Mouse (Mus musculus) forebrain, postnatal 0 days (tissue): ENCODE data around the gene Snapc5. TPM values are rescaled to one million over a fixed set of nuclear protein-coding genes. Genes with fewer than 3 reads are reported as not detected.
"Not testable (repeated sequence)": the region's sequence is repeated elsewhere in the genome, so short reads cannot be mapped to it uniquely, and the experiment has no call there.

Experiments used
- ATAC-seq: fragments of 200-750 bp; cut with Nextera tagmentation; 2 replicates; pipeline ENCODE4 v1.8.0; 2017; ENCODE audit warnings: mild to moderate bottlenecking, moderate library complexity
- DNase-seq: peaks from one replicate; pipeline ENCODE4 v3.0.0-alpha.2; 2015
- H3K27ac ChIP-seq: fragments of 300-500 bp; sonication (generic); 2 replicates; pipeline ENCODE4 v1.5.1; 2014; ENCODE audit warnings: low read depth, mild to moderate bottlenecking, antibody characterized with exemption, low read length, moderate library complexity, mixed read lengths
- H3K27me3 ChIP-seq: fragments of 300-500 bp; sonication (generic); 2 replicates; pipeline ENCODE4 v1.6.1; 2014; ENCODE audit warnings: mild to moderate bottlenecking, low read length, mixed read lengths; ENCODE audit not compliant: insufficient read depth
- H3K36me3 ChIP-seq: fragments of 300-500 bp; sonication (generic); 2 replicates; pipeline ENCODE4 v1.6.1; 2014; ENCODE audit warnings: mild to moderate bottlenecking, moderate library complexity; ENCODE audit not compliant: insufficient read depth
- H3K4me1 ChIP-seq: fragments of 300-500 bp; sonication (generic); 2 replicates; pipeline ENCODE4 v1.6.1; 2014; ENCODE audit warnings: antibody characterized with exemption; ENCODE audit not compliant: insufficient read depth
- H3K4me2 ChIP-seq: fragments of 300-500 bp; sonication (generic); 2 replicates; pipeline ENCODE4 v1.6.1; 2014; ENCODE audit warnings: low read depth, mild to moderate bottlenecking, moderate library complexity
- H3K4me3 ChIP-seq: fragments of 300-500 bp; sonication (generic); 2 replicates; pipeline ENCODE4 v1.5.1; 2014; ENCODE audit warnings: low read depth, low read length, mixed read lengths
- H3K9ac ChIP-seq: fragments of 300-500 bp; sonication (generic); 2 replicates; pipeline ENCODE4 v1.6.1; 2014; ENCODE audit warnings: mild to moderate bottlenecking
- H3K9me3 ChIP-seq: fragments of 300-500 bp; sonication (generic); 2 replicates; pipeline ENCODE4 v1.6.1; 2016; ENCODE audit warnings: low read length
- CTCF ChIP-seq: sonication (generic); IDR thresholded peaks from 2 replicates; pipeline ENCODE4 v1.5.1; 2016; ENCODE audit warnings: antibody characterized with exemption, control low read depth, low read depth
- WGBS: fragments of 180-500 bp; shearing (Covaris S2); extraction: QIAGEN DNeasy Blood & Tissue Kit; methylation state at CpG from one replicate; pipeline ENCODE4 v1.1.7; 2014; 5-methylcytosine and 5-hydroxymethylcytosine counted together
- polyA plus RNA-seq: library from polyadenylated mRNA; unstranded; fragments of >200 nt; fragmentation: Nextera tagmentation; extraction: Ambion mirVana; gene quantifications from 2 replicates; pipeline ENCODE4 v1.2.1, GENCODE M21; 2015
- total RNA-seq: library from RNA; depleted of rRNA; stranded (reverse); fragments of >200 nt; gene quantifications from 2 replicates; pipeline ENCODE4 v1.2.3, GENCODE M21; 2014

Gene Snapc5
- total and polyA plus RNA-seq, 2 experiments from 2014 or later, result 10.5 to 24.5 TPM

GRCm38 (mm10) chr9:64178610-64178973 lies 482 bp upstream of the Snapc5 start:
- peak; percentile 51 for TF ChIP-seq CTCF
- Histone ChIP-seq H3K4me2 (peak overlapping the region; percentile 49), H3K9ac (no peak overlapping the region), H3K36me3 (peaks cover 55% of the 10 kb centered on the region), H3K27ac (peak overlapping the region; percentile 75), H3K9me3 (no peaks in the 10 kb centered on the region), H3K27me3 (no peaks in the 10 kb centered on the region), H3K4me3 (peak overlapping the region; percentile 51), H3K4me1 (peaks cover 12% of the 10 kb centered on the region; the same call in 1 of the 2 replicates)
- WGBS, result 37% methylated on average over 3 of the region's 3 CpGs
- DNase-seq (no peak), ATAC-seq (peak; percentile 59)

DNA sequence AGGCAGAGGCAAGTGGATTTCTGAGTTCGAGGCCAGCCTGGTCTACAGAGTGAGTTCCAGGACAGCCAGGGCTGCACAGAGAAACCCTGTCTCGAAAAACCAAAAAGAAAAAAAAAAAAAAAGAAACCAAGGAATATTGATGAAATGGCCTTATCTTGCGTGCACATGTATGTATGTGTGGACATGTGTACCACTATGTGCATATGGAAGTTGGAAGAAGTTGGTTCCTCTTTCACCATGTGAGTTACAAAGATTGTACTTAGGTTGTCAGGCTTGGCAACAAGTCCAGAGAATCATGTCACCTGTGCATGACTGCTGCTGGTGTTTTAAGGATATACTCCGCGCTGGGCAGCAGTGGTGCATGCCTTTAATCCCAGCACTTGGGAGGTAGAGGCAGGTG lies 4.2 kb downstream of the Snapc5 start:
- not testable (repeated sequence) for H3K9ac ChIP-seq, ATAC-seq, H3K27ac ChIP-seq, DNase-seq, H3K27me3 ChIP-seq, H3K9me3 ChIP-seq, H3K4me2 ChIP-seq, H3K4me1 ChIP-seq, H3K4me3 ChIP-seq
- H3K36me3 ChIP-seq, result peaks cover 43% of the 10 kb centered on the region
- 95% methylated on average over 5 of the region's 5 CpGs for WGBS

DNA sequence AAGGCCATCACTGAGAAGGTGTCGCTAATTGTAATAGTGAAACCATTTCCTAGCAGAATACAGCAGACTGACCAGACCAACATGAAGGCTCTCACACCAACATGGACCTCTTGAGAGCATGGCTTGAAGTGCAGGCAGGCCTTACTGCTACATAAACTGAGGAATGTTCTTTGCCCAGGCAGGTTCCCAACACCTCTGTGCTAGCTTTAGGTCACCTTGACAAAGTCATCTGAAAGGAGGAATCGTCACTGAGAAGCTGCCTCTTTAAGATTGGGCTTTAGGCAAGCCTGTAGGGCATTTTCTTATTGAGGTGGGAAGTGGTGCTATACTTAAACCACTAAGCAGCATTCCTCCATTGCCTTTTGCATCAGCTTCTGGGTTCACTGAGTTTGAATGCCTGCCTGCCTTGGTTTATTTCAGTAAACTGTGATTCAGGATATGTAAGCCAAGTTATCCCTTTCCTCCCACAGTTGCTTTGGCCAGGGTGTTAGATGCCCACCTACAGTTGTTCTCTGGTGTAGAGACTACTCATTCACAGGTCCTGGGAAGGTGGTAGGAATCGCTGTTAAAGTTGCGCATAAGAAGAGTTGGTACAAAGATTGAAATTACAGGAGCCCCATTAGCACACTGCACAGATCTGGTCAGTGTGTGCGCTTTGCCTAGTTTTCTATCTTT lies 5.2 kb downstream of the Snapc5 start:
- Histone ChIP-seq H3K36me3 (peaks cover 46% of the 10 kb centered on the region), H3K4me1 (0 out of 2 replicates have a peak, but pooled peaks cover 5% of the 10 kb centered on the region), H3K27me3 (no peaks in the 10 kb centered on the region), H3K4me2 (no peak overlapping the region), H3K27ac (no peak overlapping the region), H3K9ac (no peak overlapping the region), H3K9me3 (no peaks in the 10 kb centered on the region), H3K4me3 (no peak overlapping the region)
- ATAC-seq, result no peak
- no peak for DNase-seq
- TF ChIP-seq CTCF, result no peak
- WGBS, result 95% methylated on average over 5 of the region's 5 CpGs

DNA sequence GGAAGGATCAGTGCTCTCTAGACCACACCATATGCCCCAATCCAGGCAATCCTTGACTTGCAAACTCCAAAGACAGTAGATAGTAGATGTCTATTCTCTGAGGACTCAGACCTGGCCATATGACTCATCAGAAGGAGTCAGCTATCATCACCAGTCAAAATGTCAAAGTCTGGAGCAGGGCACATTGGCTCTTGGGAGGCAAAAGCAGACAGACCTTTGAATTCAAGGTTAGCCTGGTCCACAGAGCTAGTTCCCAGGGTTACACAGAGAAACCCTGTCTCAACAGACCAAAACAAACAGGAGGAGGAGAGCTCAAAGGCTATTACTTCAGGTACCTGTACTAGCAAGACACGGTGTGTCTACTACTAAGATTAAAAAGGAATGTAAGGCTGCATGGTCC lies 14.8 kb downstream of the Snapc5 start:
- no peaks in the 10 kb centered on the region for H3K4me1 ChIP-seq
- no peaks in the 10 kb centered on the region for H3K9me3 ChIP-seq
- ATAC-seq (no peak), DNase-seq (no peak)
- H3K27me3 ChIP-seq, result no peaks in the 10 kb centered on the region
- H3K36me3 ChIP-seq, result peaks cover 31% of the 10 kb centered on the region
- H3K9ac ChIP-seq, result no peak overlapping the region
- TF ChIP-seq CTCF, result no peak
- no peak overlapping the region for H3K27ac ChIP-seq
- WGBS, result 100% methylated on average over 1 of the region's 1 CpGs
- no peak overlapping the region for H3K4me3 ChIP-seq
- H3K4me2 ChIP-seq, result no peak overlapping the region

DNA sequence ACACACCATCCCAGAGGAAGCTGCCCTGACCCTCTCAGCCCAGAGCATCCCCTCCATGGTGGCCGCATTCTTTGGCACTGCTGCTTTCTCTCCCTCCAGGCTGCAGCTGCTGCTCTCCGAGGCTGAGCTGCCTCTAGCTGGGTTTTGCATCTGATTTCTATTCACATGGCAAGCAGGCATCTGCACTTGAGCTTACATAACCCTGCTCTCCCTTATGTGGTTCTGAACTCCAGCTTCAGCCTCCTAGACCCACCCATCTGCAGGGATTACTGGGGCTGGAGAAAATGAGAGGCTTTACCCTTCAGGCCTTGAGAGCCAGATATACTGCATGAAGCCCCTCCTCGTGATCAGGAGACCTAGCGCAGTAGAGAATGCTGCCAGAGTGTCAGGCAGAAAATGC lies 16.5 kb downstream of the Snapc5 start:
- DNase-seq (no peak), ATAC-seq (no peak)
- Histone ChIP-seq H3K4me2 (no peak overlapping the region), H3K4me3 (no peak overlapping the region), H3K4me1 (no peaks in the 10 kb centered on the region), H3K9ac (no peak overlapping the region), H3K27me3 (no peaks in the 10 kb centered on the region), H3K36me3 (peaks cover 24% of the 10 kb centered on the region), H3K27ac (no peak overlapping the region), H3K9me3 (no peaks in the 10 kb centered on the region)
- 79% methylated on average over 4 of the region's 4 CpGs for WGBS
- TF ChIP-seq CTCF, result no peak

- DNase-seq, result no peak
- TF ChIP-seq CTCF, result no peak
- no peak overlapping the region for H3K4me2 ChIP-seq
- ATAC-seq, result no peak
- H3K27me3 ChIP-seq, result no peaks in the 10 kb centered on the region
- peaks cover 15% of the 10 kb centered on the region for H3K36me3 ChIP-seq
- WGBS, result 90% methylated on average over 8 of the region's 8 CpGs
- H3K9me3 ChIP-seq, result no peaks in the 10 kb centered on the region
- H3K4me1 ChIP-seq, result no peaks in the 10 kb centered on the region
- H3K4me3 ChIP-seq, result no peak overlapping the region
- no peak overlapping the region for H3K9ac ChIP-seq
- H3K27ac ChIP-seq, result no peak overlapping the region
Measured at GRCm38 (mm10) chr9:64197524-64197923, 18.4 kb downstream of the Snapc5 start.

DNA sequence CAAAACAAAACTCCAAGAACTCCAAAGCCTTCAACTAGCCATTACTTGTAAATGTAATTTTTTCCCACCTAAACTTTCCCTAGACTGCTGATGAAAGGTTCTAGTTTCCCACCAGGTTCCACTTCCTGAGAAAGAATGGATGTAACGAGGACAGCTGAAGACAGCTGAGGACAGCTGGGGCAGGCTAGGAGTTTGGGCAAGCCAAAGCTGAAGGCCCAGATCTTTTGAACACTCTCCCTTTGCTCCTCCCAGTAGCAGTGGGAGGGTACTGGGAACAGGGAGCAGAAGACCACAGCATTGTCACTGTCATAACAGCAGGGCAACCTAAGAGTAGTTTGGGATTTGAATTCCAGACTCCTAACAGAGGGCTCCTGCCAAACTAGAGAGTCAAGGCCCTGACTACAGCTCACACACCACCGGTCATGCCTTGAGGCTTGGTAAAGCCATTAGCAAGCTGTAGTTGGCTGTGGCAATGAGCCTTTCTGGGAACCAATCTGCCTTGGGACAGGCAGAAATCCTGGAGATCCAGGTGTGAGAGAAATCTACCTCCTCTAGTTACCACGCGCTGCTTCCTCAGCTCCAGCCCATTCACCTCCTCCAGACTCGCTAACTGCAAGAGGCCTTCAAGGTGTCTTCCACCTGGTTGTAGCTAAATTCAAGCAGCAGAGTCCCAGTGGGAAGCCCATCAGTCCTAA lies 19.1 kb downstream of the Snapc5 start:
- WGBS, result 95% methylated on average over 5 of the region's 5 CpGs
- no peak overlapping the region for H3K9ac ChIP-seq
- H3K36me3 ChIP-seq, result peaks cover 8% of the 10 kb centered on the region; the same call in 1 of the 2 replicates
- TF ChIP-seq CTCF, result no peak
- no peak overlapping the region for H3K4me3 ChIP-seq
- no peaks in the 10 kb centered on the region for H3K9me3 ChIP-seq
- no peak overlapping the region for H3K4me2 ChIP-seq
- DNase-seq (no peak), ATAC-seq (no peak)
- H3K27me3 ChIP-seq, result no peaks in the 10 kb centered on the region
- H3K27ac ChIP-seq, result no peak overlapping the region
- H3K4me1 ChIP-seq, result no peaks in the 10 kb centered on the region

GRCm38 (mm10) chr9:64198763-64199418 lies 19.8 kb downstream of the Snapc5 start:
- 95% methylated on average over 7 of the region's 7 CpGs for WGBS
- H3K27me3 ChIP-seq, H3K36me3 ChIP-seq, ATAC-seq, H3K9ac ChIP-seq, H3K27ac ChIP-seq, H3K9me3 ChIP-seq, DNase-seq, H3K4me3 ChIP-seq, H3K4me2 ChIP-seq, H3K4me1 ChIP-seq: not testable (repeated sequence)
